Mouse (Mus musculus): ENCODE measurements around the gene Pabpc4.

GRCm38 (mm10) chr4:123326087-123326486, 63.9 kb downstream of the Pabpc4 start:
- TF ChIP-seq CTCF (IDR thresholded peaks at IDR 0.05; ENCODE audit: low read depth, low read length), result no peak
- TF ChIP-seq POLR2A (IDR thresholded peaks at IDR 0.05; ENCODE audit: insufficient read depth, low read length), result no peak
- TF ChIP-seq EP300 (IDR thresholded peaks at IDR 0.05; ENCODE audit: insufficient read depth, low read depth, low read length), result no peak

Data from ES-Bruce4 (cell line).